Mouse (Mus musculus) embryonic fibroblast, embryonic 13.5 days (primary cell): ENCODE measurements around the gene Tbc1d10b.

Experiments
- CTCF ChIP-seq: IDR thresholded peaks from 2 replicates; pipeline ENCODE4 v1.5.1; 2011; ENCODE audit warnings: mild to moderate bottlenecking, control low read depth, low read length, moderate library complexity, borderline replicate concordance; ENCODE audit not compliant: insufficient read depth
- POLR2A ChIP-seq: IDR thresholded peaks from 2 replicates; pipeline ENCODE4 v1.6.1; 2011; ENCODE audit warnings: low read depth, mild to moderate bottlenecking, control low read depth, low read length, moderate library complexity

DNA sequence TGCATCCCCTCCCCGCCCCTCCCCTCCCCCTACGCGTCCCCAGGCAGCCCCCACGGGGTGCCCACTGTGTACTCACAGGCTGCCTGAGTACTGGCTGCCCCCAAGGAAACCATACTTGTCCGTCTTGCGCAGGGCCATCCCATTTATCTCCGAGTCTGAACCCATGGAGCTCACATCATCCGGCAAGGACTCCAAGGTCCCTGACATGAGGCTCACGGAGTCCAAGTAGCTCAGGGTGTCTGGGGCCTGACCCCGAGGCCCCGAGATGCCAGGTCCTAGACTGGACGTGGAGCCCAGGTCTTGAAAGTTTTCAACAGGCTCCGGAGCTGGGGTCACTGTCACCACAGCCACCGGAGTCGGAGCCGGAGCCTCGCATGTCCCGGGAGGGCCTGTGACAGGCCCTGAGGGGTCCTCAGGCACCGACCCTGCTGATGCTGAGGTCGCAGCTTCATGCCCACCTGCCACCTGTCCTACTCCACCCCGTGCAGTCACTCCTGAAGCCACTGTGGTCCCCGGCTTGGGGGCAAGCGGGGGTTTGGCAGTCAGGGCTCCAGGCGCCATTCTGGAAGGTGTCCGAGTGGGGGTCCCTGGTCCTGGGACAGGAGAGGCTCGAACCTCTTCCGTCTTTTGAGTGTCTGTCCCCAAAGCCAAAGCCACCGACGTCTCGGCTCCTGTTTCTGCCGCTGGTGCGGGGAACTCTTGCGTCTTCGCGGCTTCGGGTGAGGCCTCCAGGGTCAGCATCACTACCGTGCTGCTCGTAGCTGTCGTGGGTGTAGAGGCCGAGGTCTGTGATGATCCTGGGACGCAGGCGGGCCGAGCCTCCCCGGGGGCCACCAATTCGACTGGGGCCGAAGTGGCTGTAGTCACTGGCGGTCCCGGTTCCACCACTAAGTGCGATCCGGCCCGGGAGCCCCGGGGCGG, 634 bp downstream of the Tbc1d10b start:
- TF ChIP-seq CTCF = no peak
- TF ChIP-seq POLR2A = no peak
